Mouse (Mus musculus): Measurements from ENCODE around the gene C1s1. TPM values are rescaled to one million over a fixed set of nuclear protein-coding genes. Genes with fewer than 3 reads are reported as not detected.
"Not testable (repeated sequence)": the region's sequence is repeated elsewhere in the genome, so short reads cannot be mapped to it uniquely, and the experiment has no call there.

The C1s1 gene
- polyA plus RNA-seq, 1 experiment from 2014 or later, result 47.0 TPM

- H3K27me3 ChIP-seq, result no peaks in the 10 kb centered on the region
- H3K4me3 ChIP-seq (replicated peaks), result no peak within 1 kb of the TSS; the same call in 1 of the 2 replicates
- peaks cover 18% of the 10 kb centered on the region for H3K4me1 ChIP-seq (replicated peaks)
- H3K9me3 ChIP-seq (replicated peaks), result no peaks in the 10 kb centered on the region
- H3K27ac ChIP-seq (replicated peaks), result peak within 1 kb of the TSS; percentile 71
- peak; percentile 88 for ATAC-seq (ENCODE audit: insufficient read depth)
- peak within 1 kb of the TSS; percentile 47 for H3K4me2 ChIP-seq
- no peaks in the 10 kb centered on the region for H3K36me3 ChIP-seq (replicated peaks)
- H3K9ac ChIP-seq, result no peak within 1 kb of the TSS
- 22% methylated on average over 2 of the region's 4 CpGs for WGBS (ENCODE audit: insufficient replicate concordance)
These were observed 49.2 kb downstream of the C1s1 start, which contains the start of gene C1rl for GRCm38 (mm10) chr6:124492842-124493561. Gene C1rl (plus strand): TSS chr6:124493113.

- Histone ChIP-seq H3K4me3 (replicated peaks) (no peak overlapping the region), H3K9me3 (replicated peaks) (no peaks in the 10 kb centered on the region; the same call in 1 of the 2 replicates), H3K4me1 (replicated peaks) (peaks cover 18% of the 10 kb centered on the region), H3K27ac (replicated peaks) (no peak overlapping the region), H3K27me3 (no peaks in the 10 kb centered on the region), H3K4me2 (no peak overlapping the region), H3K36me3 (replicated peaks) (no peaks in the 10 kb centered on the region), H3K9ac (no peak overlapping the region)
- 64% methylated on average over 6 of the region's 6 CpGs for WGBS (ENCODE audit: insufficient replicate concordance)
- no peak for ATAC-seq (ENCODE audit: insufficient read depth)
These were observed 50.7 kb downstream of the C1s1 start for GRCm38 (mm10) chr6:124491427-124491826.

GRCm38 (mm10) chr6:124488952-124489351 is 53.2 kb downstream of the C1s1 start:
- Histone ChIP-seq H3K4me2 (no peak overlapping the region), H3K27ac (replicated peaks) (no peak overlapping the region), H3K4me3 (replicated peaks) (no peak overlapping the region), H3K9me3 (replicated peaks) (no peaks in the 10 kb centered on the region; the same call in 1 of the 2 replicates), H3K36me3 (replicated peaks) (no peaks in the 10 kb centered on the region), H3K4me1 (replicated peaks) (peaks cover 14% of the 10 kb centered on the region), H3K9ac (no peak overlapping the region), H3K27me3 (no peaks in the 10 kb centered on the region)
- WGBS (ENCODE audit: insufficient replicate concordance), result 74% methylated on average over 4 of the region's 4 CpGs
- ATAC-seq (ENCODE audit: insufficient read depth), result no peak

- no peak for ATAC-seq (ENCODE audit: insufficient read depth)
- H3K4me2 ChIP-seq, result no peak overlapping the region
- no peaks in the 10 kb centered on the region for H3K36me3 ChIP-seq (replicated peaks)
- no peaks in the 10 kb centered on the region; the same call in 1 of the 2 replicates for H3K9me3 ChIP-seq (replicated peaks)
- no peaks in the 10 kb centered on the region for H3K27me3 ChIP-seq
- no peak overlapping the region for H3K27ac ChIP-seq (replicated peaks)
- H3K9ac ChIP-seq, result no peak overlapping the region
- no peak overlapping the region for H3K4me3 ChIP-seq (replicated peaks)
- H3K4me1 ChIP-seq (replicated peaks), result peaks cover under 1% of the 10 kb centered on the region
- WGBS (ENCODE audit: insufficient replicate concordance), result 14% methylated on average over 2 of the region's 2 CpGs
These were observed 54.6 kb downstream of the C1s1 start for GRCm38 (mm10) chr6:124487509-124487908.

GRCm38 (mm10) chr6:124485414-124486144 is 56.6 kb downstream of the C1s1 start:
- ATAC-seq (ENCODE audit: insufficient read depth), result no peak
- 42% methylated on average over 21 of the region's 21 CpGs for WGBS (ENCODE audit: insufficient replicate concordance)
- H3K4me3 ChIP-seq (replicated peaks), result no peak overlapping the region

GRCm38 (mm10) chr6:124484851-124485250 is 57.3 kb downstream of the C1s1 start:
- Histone ChIP-seq H3K4me2 (no peak overlapping the region), H3K4me3 (replicated peaks) (no peak overlapping the region)
- 72% methylated on average over 7 of the region's 7 CpGs for WGBS (ENCODE audit: insufficient replicate concordance)

More at GRCm38 (mm10) chr6:124485414-124486144, 56.6 kb downstream of the C1s1 start:
- no peak overlapping the region for H3K9ac ChIP-seq
- H3K4me1 ChIP-seq (replicated peaks), result 0 out of 2 replicates have a peak, but pooled peaks cover 9% of the 10 kb centered on the region
- no peaks in the 10 kb centered on the region; the same call in 1 of the 2 replicates for H3K9me3 ChIP-seq (replicated peaks)
- no peak overlapping the region for H3K27ac ChIP-seq (replicated peaks)
- H3K36me3 ChIP-seq (replicated peaks), result no peaks in the 10 kb centered on the region
- H3K27me3 ChIP-seq, result no peaks in the 10 kb centered on the region
- 0 out of 2 replicates have a peak overlapping the region, but pooled peaks have one; percentile 8 for H3K4me2 ChIP-seq

GRCm38 (mm10) chr6:124483831-124484230 is 58.3 kb downstream of the C1s1 start:
- not testable (repeated sequence) for H3K36me3 ChIP-seq (replicated peaks); H3K9ac ChIP-seq; ATAC-seq (ENCODE audit: insufficient read depth); H3K9me3 ChIP-seq (replicated peaks); H3K27ac ChIP-seq (replicated peaks); H3K27me3 ChIP-seq; H3K4me3 ChIP-seq (replicated peaks); H3K4me2 ChIP-seq
- H3K4me1 ChIP-seq (replicated peaks), result peaks cover 21% of the 10 kb centered on the region
- 68% methylated on average over 3 of the region's 3 CpGs for WGBS (ENCODE audit: insufficient replicate concordance)

More at GRCm38 (mm10) chr6:124484851-124485250, 57.3 kb downstream of the C1s1 start:
- Histone ChIP-seq H3K9ac (no peak overlapping the region), H3K27ac (replicated peaks) (no peak overlapping the region), H3K4me1 (replicated peaks) (peaks cover 11% of the 10 kb centered on the region; the same call in 1 of the 2 replicates), H3K36me3 (replicated peaks) (no peaks in the 10 kb centered on the region), H3K27me3 (no peaks in the 10 kb centered on the region), H3K9me3 (replicated peaks) (no peaks in the 10 kb centered on the region; the same call in 1 of the 2 replicates)
- ATAC-seq (ENCODE audit: insufficient read depth), result no peak

- no peak overlapping the region for H3K4me2 ChIP-seq
These were observed 60.6 kb downstream of the C1s1 start for GRCm38 (mm10) chr6:124481571-124481970.

More at GRCm38 (mm10) chr6:124481571-124481970, 60.6 kb downstream of the C1s1 start:
- Histone ChIP-seq H3K4me1 (replicated peaks) (peaks cover 44% of the 10 kb centered on the region), H3K36me3 (replicated peaks) (no peaks in the 10 kb centered on the region), H3K9me3 (replicated peaks) (no peaks in the 10 kb centered on the region), H3K27me3 (no peaks in the 10 kb centered on the region), H3K9ac (no peak overlapping the region), H3K4me3 (replicated peaks) (no peak overlapping the region), H3K27ac (replicated peaks) (peak overlapping the region; percentile 14)
- WGBS (ENCODE audit: insufficient replicate concordance), result 25% methylated on average over 6 of the region's 6 CpGs
- peak; percentile 47 for ATAC-seq (ENCODE audit: insufficient read depth)

Other genes with a start within 250 kb of the C1s1 start
- 0.23 and 0.26 TPM in 2 replicates for gene Cd163, start 237.7 kb downstream of the C1s1 start, polyA plus RNA-seq (2015; fragmentation: Nextera tagmentation; extraction: Ambion mirVana)
- gene Pex5, start 127.3 kb downstream of the C1s1 start, polyA plus RNA-seq (2015; fragmentation: Nextera tagmentation; extraction: Ambion mirVana), result 21.7 and 26.8 TPM in 2 replicates
- gene Clstn3, start 77.6 kb downstream of the C1s1 start, polyA plus RNA-seq (2015; fragmentation: Nextera tagmentation; extraction: Ambion mirVana), result 4.2 and 5.0 TPM in 2 replicates
- gene C1rl, start 49.2 kb downstream of the C1s1 start, polyA plus RNA-seq (2015; fragmentation: Nextera tagmentation; extraction: Ambion mirVana), result 11.2 and 12.5 TPM in 2 replicates
- 18.8 and 22.5 TPM in 2 replicates for gene C1ra, start 30.0 kb downstream of the C1s1 start, polyA plus RNA-seq (2015; fragmentation: Nextera tagmentation; extraction: Ambion mirVana)
- gene C1rb, start 27.9 kb upstream of the C1s1 start, polyA plus RNA-seq (2015; fragmentation: Nextera tagmentation; extraction: Ambion mirVana), result not detected in 2 replicates
- not detected in 2 replicates for gene C1s2, start 93.7 kb upstream of the C1s1 start, polyA plus RNA-seq (2015; fragmentation: Nextera tagmentation; extraction: Ambion mirVana)
- 82.0 and 85.6 TPM in 2 replicates for gene Lpcat3, start 120.7 kb upstream of the C1s1 start, polyA plus RNA-seq (2015; fragmentation: Nextera tagmentation; extraction: Ambion mirVana)
- gene Emg1, start 169.8 kb upstream of the C1s1 start, polyA plus RNA-seq (2015; fragmentation: Nextera tagmentation; extraction: Ambion mirVana), result 122 and 128 TPM in 2 replicates
- 242 and 243 TPM in 2 replicates for gene Phb2, start 170.0 kb upstream of the C1s1 start, polyA plus RNA-seq (2015; fragmentation: Nextera tagmentation; extraction: Ambion mirVana)
- 38.1 and 43.7 TPM in 2 replicates for gene Ptpn6, start 196.4 kb upstream of the C1s1 start, polyA plus RNA-seq (2015; fragmentation: Nextera tagmentation; extraction: Ambion mirVana)
- gene Grcc10, start 199.0 kb upstream of the C1s1 start, polyA plus RNA-seq (2015; fragmentation: Nextera tagmentation; extraction: Ambion mirVana), result 75.9 and 76.4 TPM in 2 replicates
- not detected in 2 replicates for gene Gm45234, start 213.7 kb upstream of the C1s1 start, polyA plus RNA-seq (2015; fragmentation: Nextera tagmentation; extraction: Ambion mirVana)
- 1.3 and 2.0 TPM in 2 replicates for gene Atn1, start 214.2 kb upstream of the C1s1 start, polyA plus RNA-seq (2015; fragmentation: Nextera tagmentation; extraction: Ambion mirVana)
- 0.39 and 0.41 TPM in 2 replicates for gene Eno2, start 227.3 kb upstream of the C1s1 start, polyA plus RNA-seq (2015; fragmentation: Nextera tagmentation; extraction: Ambion mirVana)
- not detected in 2 replicates for gene Lrrc23, start 237.4 kb upstream of the C1s1 start, polyA plus RNA-seq (2015; fragmentation: Nextera tagmentation; extraction: Ambion mirVana)

Measured in liver, embryonic 15.5 days (tissue).